Mouse (Mus musculus): ENCODE results near the gene Rlf.
"Not testable (repeated sequence)": the region's sequence is repeated elsewhere in the genome, so short reads cannot be mapped to it uniquely, and the experiment has no call there.

The Rlf gene

DNA sequence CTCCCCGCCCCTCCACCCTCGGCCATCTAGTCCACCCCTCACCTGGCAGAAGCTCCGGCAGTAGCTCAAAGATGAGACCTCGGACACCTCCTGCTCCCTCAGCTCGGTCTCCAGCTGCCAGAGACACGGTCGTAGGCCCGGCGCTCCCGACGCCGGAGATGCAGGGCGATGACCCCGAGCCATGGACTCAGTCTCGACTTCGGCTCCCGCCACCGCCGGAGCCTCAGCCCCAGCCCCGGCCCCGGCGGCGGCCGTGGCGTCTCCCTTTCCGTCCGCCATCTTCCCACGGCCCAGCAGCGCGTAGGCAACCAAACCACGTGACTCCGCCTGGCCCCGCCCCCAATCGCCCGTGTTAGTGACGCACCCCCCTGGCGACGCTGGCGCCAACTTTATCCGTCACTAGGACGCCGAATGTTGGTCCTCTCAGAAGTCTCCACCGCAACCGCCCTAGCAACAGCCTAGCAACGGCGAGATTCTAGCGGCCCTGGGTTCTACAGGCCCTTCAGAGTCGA is at the start of gene Rlf:
Rlf (minus strand) TSS at position 292 of the 512 bp plus-strand sequence.
- DNase-seq (ENCODE audit: low spot score), result peak; percentile 97

DNA sequence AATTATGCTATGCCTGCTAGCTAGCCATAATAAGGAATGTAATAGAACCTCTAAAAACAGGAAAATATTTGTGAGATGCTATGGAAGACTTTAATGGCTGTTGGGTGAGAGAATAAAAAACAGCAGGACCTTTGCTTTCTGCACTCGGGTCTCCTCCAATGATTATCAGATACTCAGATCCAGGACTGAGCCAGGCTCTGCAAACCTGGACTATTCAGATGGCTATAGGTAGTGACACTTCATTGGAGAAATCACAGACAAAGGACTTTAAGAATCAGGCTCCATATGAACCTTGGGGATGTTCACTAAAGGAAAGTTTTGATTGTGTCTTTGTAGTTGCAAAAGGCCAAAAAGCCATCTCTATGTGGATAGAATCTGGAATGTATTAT is 26.7 kb upstream of the Rlf start:
- DNase-seq (ENCODE audit: low spot score), result no peak

DNA sequence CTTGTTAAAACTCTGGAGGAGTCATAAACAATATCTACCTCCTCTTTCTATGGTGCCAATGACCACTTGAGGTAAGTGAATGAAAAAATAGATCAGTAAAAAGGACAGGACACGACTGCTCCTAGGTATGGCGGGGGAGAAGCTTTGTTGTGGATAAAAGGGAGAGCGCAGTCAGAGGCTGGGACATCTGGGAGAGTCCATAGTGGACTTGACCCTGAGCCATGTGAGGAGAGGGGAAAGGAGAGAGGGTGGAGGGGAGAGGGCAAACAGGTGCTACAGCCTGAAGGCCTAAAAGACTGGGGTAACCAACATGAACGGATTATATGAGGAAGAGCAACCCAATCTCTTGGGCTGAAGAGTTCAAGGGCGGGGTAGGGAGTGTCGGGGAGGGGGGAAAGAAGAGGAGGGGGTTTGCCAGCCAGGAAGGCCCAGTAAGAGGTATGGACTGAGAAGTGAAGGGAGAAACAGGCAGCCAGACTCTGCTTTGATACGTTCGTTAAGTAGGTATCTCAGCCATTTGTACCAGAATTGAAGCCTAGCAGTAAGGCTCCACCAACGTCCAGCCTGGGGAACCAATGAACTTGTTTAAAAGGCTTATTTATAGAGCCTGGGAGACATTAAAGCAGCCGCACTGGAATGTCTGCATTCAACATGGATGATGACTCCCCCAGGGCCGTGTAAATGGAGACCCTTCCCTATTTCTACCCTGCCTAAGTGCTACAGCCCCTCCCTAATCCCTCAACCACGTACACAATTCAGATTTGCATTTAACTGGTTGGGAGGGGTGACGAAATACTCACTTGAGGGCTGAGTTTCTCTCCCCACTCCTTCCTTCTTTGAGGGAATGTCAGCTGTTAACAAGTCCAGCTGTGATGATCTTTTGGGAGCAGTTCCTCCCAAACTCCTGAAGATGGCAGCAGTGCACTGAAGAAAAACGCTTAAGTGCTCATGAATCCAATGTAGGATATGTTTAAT is 26.0 kb upstream of the Rlf start:
- no peak for DNase-seq (ENCODE audit: low spot score)

DNA sequence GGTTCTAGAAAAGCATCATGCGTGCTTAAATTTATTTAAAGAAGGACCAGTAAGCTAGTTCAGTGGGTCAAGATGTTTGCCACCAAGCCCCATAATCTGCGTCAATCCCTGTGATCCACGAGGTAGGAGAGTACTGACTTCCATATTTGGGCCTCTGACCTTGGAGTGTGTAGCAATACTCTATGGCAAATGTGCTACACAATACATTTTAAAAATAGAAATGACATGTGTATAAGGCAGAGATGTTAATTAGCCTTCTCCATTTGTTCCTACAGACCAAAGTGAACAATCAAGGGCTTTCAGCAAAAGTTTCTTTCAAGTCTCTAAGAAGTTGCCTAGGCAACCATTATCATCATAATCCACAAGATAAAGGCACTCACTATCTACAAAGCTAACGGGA is 25.0 kb upstream of the Rlf start:
- no peak for DNase-seq (ENCODE audit: low spot score)

DNA sequence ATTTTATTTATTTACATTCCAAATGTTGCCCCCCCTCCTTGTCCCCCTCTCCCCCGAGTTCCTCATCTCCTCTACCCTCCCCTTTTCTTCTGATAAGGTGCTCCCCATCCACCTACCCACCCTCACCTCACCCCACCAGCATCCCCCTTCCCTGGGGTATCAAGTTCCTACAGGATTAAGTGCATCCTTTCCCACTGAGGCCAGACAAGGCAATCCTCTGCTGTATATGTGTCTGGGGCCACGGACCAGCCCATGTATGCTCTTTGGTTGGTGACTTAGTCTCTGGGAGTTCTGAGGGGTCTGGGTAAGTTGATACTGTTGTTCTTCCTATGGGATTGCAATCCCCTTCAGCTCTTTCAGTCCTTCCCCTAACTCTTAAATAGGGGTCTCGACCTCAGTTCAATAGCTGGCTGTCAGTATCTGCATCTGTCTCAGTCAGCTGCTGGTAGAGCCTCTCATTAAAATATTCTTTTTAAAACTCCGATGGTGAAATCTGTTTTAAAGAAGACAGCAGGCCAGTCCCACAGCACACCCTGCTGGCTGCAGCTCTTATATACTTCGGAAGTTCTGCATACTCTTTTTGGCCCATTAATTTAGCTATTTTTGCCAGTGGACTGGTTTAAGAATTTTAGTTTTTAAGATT is 17.0 kb upstream of the Rlf start:
- DNase-seq (ENCODE audit: low spot score), result no peak

DNA sequence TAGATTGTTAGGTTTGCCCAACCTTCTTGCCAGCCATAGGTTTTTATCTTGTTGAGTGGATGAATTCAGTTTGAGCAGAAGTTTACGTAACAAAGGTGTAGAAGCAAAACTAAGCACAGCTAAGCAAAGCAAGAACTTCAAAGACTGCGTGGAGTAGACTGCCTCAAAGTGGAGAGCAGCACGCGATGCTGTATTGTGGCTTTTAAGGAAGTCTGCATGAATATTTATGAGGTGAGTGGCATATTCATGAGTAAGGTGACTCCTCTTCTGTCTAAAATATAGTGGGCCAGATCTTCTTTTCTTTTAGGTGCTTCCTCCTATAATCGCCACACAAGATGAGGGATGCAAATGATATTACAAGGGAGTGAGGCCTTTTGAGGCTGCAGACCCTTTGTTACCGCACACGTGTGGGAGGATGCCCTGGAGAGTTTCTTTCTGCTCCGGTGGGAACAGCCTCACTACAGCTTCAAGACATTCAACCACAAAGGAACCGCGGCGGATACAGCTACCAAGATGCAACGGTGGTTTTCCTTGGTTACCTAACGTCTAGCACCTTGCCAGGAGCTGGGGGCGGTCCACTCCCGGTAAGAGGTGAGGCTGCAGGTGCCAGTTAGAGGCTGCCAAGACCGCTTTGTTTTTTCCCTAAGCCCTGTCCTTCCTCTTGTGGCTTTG is 16.2 kb upstream of the Rlf start:
- no peak for DNase-seq (ENCODE audit: low spot score)

DNA sequence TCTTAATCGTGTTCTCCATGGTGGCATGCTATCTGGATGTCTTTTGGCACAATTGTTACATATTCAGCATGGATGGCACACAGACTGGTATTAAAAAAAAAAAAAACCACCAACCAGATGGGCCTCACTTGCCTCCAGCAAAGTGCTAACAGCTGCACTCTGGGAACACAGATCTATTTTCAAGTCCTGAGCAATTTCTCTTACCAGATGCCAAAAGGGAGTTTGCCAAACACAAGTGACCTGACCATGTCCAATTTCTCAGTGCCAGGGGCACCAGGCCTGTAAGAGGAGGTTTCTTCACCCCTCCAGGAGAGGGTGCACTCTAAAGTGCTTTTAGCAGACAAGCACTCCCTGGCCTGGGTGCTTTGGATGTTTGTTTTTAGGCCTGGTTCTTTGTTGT is 12.2 kb upstream of the Rlf start:
- no peak for DNase-seq (ENCODE audit: low spot score)

DNA sequence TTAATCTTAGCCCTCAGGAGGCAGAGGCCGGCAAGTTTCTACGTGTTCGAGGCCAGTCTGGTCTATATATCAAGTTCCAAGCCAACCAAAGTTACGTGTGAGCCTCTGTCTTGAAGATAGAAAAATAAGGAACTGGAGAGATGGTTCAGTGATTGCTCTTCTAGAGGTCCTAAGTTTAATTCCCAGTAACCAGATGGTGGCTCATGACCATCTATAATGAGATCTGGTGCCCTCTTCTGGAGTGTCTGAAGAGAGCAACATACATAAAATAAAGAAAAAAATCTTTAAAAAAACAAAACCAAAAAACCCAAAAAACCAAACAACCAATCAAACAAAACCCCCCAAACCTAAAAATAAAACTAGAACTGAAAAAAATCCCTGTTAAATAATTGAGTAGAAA is 10.3 kb upstream of the Rlf start:
- no peak for DNase-seq (ENCODE audit: low spot score)

DNA sequence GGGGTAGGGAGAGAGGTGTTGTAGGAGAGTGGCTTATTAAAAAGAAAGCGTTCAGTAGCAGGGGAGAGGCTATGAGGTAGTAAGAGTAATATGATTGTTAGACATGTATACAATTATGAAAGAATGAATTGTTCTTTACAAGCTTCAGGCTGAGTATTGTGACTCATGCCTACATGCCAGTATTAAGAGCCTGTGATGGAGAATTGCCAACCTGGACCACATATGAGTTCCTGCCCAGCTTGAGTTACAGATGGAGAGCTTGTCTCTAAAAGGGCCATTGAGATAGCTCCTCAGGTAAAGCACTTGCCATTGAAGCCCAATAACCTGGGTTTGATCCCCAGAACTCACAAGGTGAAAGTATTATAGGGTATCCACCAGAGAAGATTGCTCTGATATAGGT is 8.3 kb upstream of the Rlf start:
- DNase-seq (ENCODE audit: low spot score), result no peak

DNA sequence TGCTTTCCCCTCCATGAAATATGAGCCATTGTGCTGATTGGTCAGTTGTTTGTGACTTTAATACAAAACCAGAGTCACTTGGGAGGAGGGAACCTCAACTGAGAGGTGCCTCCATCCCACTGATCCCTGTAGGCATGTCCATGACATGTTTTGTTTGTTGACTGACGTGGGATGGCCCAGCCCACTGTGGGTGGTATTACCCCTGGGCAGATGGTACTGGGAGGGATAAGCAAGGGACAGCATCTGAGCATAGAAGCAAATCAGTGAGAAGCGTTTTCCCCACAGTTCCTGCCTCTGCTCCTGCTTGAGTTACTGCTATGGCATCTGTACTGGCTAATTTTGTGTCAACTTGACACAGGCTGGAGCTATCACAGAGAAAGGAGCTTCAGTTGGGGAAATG is 1.3 kb upstream of the Rlf start:
- no peak for DNase-seq (ENCODE audit: low spot score)

DNA sequence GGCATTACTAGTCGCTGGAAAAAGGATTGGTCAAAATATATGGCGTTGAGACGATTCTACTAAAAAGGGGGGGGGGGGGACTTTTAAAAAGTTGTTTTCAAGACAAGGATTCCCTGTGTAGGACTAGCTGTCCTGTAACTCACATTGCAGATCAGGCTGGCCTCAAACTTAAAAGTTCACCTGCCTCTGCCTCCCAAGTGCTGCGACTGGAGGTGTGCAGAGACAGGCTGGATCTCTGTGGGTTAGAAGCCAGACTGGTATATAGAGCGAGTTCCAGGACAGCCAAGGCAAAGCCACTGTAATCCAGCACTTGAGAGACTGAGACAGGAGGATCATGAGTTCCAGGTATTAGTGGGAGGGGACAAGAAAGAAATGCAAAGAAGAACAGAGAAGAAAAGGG is 605 bp upstream of the Rlf start:
- no peak for DNase-seq (ENCODE audit: low spot score)

DNA sequence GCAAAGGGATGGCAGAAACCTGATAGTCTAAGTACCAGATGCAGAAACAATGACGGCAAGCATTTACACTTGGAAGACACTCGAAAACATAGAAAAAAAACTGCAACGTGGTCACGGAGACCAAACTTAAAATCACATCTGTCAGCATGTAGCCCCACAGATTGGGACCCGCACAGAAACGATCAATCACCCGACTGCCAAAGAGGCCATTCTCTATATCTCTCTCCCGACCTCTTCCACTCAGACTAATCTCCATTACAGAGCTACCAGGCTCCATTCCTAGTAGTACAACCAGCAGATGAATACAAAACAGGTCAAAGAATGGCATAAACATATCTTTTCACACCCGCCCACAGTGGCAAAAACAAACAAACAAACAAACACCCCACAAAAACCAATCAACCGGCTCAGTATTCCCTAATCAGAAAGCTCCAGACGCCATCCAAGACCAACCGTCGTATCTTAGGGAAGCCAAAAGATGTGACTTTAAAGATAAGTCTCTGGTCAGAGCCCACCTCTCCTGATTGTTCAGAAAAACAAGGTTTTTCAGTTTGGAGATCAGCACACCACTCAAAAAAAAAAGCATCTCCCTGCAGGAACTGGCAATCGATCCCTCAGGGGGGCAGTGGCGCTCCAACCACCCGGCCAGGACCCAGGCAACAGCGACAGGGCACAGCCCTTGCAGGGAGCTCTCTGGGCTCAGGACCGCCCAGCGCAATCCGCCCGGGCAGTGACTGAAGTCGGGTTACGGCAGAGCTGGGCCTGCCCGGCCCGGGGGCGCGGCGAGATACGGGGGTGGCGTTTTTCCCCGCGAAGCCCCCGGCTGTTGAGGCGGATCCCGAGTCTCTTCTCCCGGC is 720 bp downstream of the Rlf start:
- DNase-seq (ENCODE audit: low spot score), result no peak

DNA sequence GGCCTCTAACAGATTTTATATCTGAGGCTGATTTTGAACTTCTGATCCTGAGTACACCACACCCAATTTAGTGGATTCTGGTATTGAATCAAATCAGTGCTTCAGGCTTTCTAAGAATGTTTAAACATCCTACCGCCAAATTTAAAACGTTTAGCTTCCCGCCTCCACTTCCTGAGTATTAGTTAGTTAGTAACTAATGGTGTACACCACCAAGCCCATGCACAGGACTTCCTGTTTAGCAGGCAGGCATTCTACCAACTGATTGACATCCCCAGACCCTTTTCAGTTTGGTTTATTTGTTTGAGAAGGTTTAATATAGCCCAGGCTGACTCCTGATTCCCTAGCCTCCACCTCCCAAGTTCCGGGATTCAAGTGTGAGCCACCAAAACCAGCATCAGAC is 6.0 kb downstream of the Rlf start:
- no peak for DNase-seq (ENCODE audit: low spot score)

DNA sequence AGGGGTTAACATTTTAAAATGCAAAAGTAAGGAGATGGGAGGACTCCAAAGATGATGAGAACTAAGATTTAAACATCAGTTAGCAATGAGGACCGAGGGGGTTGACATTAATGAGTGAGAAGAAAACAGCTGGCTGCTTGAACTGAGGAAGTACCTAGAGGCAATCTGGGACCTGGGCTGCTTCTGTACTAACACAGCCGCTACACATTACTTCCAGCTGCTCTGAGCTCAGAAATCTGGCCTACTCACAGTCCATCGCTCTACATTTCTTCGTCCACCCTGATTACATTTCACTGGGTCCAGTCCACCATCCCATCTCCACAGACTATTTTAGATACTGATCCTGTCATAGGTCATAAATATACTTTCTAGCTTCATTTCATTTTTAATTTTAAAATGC is 17.0 kb downstream of the Rlf start:
- no peak for DNase-seq (ENCODE audit: low spot score)

DNA sequence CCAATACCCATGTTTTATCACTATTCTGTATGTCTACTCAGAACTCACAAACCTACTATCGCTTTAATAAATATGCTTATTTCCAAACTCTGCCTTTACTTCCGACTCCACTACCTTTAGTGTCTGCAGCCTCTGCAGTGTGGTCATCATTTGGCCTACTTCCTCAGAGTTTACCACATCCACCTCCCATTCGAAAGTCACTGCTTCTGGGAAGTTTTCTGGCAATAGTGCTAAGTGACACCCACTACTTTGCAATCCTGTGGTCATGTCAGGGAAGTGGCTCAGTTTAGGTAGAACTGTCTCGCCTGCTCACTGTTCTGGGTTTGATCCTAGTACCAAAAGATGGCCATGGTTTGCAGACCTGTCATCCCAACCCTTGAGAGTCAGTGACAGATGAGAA is 17.9 kb downstream of the Rlf start:
- no peak for DNase-seq (ENCODE audit: low spot score)

DNA sequence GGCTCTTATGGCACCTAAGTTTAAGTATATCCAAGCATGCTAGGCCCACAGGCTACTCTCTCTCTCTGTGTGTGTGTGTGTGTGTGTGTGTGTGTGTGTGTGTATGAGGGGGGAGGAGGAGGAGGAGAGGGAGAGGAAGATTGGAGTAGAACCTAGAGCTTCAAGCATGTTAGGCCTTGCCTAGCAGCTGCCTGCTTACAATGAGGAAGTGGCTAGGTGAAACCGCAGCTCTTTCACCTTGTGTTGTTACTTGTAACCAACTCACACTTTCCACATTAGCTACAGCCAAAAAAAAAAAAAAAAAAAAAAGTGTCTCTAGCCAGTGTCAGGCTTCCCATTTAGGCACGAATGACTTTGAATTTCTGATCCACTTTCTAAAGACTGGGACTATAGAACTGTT is 18.7 kb downstream of the Rlf start:
- no peak for DNase-seq (ENCODE audit: low spot score)

DNA sequence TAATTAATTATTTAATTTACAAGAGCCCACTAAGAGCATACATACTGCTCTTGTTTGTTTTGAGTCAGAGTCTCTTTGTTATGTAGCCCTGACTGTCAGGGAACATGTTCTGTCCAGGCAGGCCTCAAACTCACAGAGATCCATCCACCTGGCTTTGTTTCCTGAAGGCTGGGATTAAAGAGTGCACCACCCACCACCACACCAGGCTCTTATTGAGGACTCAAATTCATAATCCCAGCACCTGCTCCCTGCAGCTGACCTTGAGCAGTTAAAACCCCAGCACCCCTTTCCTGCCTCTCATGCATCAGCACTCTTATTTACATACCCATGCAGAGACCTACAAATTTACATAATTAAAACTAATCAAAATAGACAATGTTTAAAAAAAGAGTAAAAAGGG is 20.1 kb downstream of the Rlf start:
- no peak for DNase-seq (ENCODE audit: low spot score)

DNA sequence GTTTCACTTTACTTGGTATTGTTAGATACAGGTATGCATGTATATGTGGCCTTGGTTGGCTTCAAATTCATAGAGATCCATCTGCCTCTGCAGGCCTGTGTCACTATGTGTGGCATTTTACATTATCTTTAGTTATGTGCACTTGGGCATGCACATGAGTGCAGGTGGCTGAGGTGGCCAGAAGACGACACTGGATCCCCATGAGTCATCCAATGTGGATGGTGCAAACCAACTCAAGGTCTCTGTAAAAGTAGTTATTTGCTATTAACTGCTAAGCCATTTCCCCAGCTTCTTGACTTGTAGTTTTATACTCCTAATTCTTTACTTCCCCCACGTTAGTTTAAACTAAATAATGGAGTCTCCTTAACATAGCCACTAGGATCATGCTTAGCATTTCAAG is 22.6 kb downstream of the Rlf start:
- DNase-seq (ENCODE audit: low spot score), result no peak

DNA sequence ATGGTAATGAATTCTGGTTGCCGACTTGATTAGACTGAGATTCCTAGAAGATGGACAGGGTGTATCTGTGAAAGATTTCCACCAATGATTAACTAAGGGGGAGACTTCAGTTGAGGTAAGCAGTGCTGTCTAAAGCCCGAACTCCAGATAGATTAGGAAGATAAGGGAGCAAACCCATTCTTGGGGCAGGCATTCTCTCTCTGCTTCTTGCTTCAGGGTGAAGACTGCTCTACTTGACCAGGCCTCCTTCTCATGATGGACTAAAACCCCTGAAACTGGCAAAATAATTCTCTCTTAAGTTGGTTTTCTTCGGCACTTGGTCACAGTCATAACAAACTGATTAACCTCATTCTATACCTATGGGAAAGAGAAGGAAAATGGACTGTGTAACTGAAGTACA is 25.5 kb downstream of the Rlf start:
- DNase-seq (ENCODE audit: low spot score), result no peak

DNA sequence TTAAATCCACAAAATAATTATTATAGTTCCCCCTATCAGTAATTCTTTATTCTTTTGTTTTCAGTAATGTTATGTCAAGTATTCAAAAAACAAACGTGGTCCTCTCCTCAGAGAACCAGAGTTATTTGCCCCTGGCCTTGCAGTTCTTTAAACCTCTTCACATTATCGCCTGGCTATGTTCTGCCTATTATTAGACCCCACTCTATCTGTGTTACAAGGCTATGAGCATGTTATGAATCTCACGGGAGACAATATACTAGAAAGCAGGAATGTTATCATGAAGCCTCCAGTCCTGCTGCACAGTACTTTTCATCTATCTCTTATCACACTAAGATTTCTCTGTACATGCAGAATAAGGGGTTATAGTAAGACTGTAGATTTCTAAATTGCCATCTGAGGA is 35.2 kb downstream of the Rlf start:
- DNase-seq (ENCODE audit: low spot score), result no peak

DNA sequence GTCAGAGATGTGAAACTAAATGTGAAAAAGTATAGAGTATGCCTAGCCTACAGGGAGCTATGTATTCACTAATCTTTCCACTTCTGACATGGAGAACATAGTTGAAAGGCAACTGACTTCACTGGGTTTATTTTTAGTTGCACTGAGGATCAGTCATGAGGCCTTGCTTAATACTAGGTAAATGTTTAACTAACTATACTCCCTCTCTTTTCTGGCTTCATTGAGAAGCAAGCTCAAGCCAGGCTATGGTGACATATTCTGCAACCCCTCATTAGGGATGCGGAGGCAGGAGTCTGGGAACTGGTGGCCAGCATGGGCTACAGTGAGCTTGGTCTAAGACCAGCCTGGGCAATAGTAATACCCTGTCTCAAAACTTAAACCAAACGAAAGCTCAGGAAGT is 47.2 kb downstream of the Rlf start:
- no peak for DNase-seq (ENCODE audit: low spot score)

DNA sequence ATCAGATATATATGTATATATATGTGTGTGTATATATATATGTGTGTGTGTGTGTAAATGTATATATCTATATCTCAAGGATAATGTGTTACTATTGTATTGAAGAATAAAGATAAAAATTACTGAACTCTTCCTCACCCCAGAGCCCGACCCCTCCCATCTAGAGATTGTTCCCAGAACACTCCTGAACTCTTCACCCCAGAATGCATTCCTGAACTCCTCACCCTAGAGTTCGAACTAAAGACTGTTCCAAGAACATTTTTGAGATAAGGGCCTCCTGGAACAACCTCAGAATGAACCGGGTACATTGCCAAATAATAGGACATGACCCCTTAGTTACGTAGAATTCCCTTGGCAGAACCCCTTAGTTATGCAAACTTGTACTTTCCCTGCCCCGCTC is 48.2 kb downstream of the Rlf start:
- not testable (repeated sequence) for DNase-seq (ENCODE audit: low spot score)
